Mouse (Mus musculus) myocyte (in vitro differentiated cells): ENCODE data around the gene Ccnb3.

Source experiments
- MAX ChIP-seq: IDR thresholded peaks from one replicate; pipeline ENCODE4 v1.6.1; 2011; ENCODE audit warnings: low read depth, mild to moderate bottlenecking, control low read depth
- MYOG ChIP-seq, 3 experiments: IDR thresholded peaks; one replicate each; pipeline ENCODE4 v1.6.1; 2011; ENCODE audit warnings: control low read depth in 2 of 3, low read depth in 2 of 3, mild to moderate bottlenecking in 2 of 3; ENCODE audit not compliant: insufficient read length in 2 of 3, control insufficient read depth in 1 of 3, insufficient read depth in 1 of 3
- POLR2A ChIP-seq: IDR thresholded peaks from one replicate; pipeline ENCODE4 v1.6.1; 2011; ENCODE audit warnings: low read depth, mild to moderate bottlenecking, control low read depth, moderate library complexity; ENCODE audit not compliant: insufficient read length
- REST ChIP-seq: IDR thresholded peaks from one replicate; pipeline ENCODE4 v1.6.1; 2011; ENCODE audit warnings: mild to moderate bottlenecking, control low read depth, moderate library complexity; ENCODE audit not compliant: insufficient read depth, insufficient read length
- SRF ChIP-seq: IDR thresholded peaks from one replicate; pipeline ENCODE4 v1.6.1; 2011; ENCODE audit warnings: low read depth; ENCODE audit not compliant: control insufficient read depth, insufficient read length
- TCF12 ChIP-seq: IDR thresholded peaks from one replicate; pipeline ENCODE4 v1.6.1; 2011; ENCODE audit warnings: mild to moderate bottlenecking, control low read depth; ENCODE audit not compliant: poor library complexity, insufficient read depth, severe bottlenecking
- USF1 ChIP-seq: IDR thresholded peaks from one replicate; pipeline ENCODE4 v1.6.1; 2011; ENCODE audit warnings: low read depth, mild to moderate bottlenecking, control low read depth, moderate library complexity

GRCm38 (mm10) chrX:6971956-6972355 lies 69.5 kb downstream of the Ccnb3 start:
- TF ChIP-seq POLR2A (no peak), MYOG (IDR thresholded peaks at IDR 0.05; ENCODE audit: control insufficient read depth in 1 of 3, insufficient read depth in 1 of 3, insufficient read length in 2 of 3, low read depth in 2 of 3) (no peak), SRF (no peak), USF1 (no peak), REST (no peak), TCF12 (no peak), MAX (no peak)
